Mouse (Mus musculus) hindbrain, embryonic 11.5 days (tissue): ENCODE data around the gene Rab40b. TPM values are rescaled to one million over a fixed set of nuclear protein-coding genes. Genes with fewer than 3 reads are reported as not detected.

ENCODE experiments used
- ATAC-seq: fragments of 200-750 bp; cut with Nextera tagmentation; 2 replicates; pipeline ENCODE4 v1.8.0; 2017; ENCODE audit warnings: mild to moderate bottlenecking, moderate TSS enrichment, moderate library complexity; ENCODE audit not compliant: low FRiP score
- DNase-seq: peaks from one replicate; pipeline ENCODE4 v3.0.0-alpha.2; 2015; ENCODE audit warnings: low spot score
- H3K27ac ChIP-seq: fragments of 300-500 bp; sonication (generic); 2 replicates; pipeline ENCODE4 v1.5.1; 2014; ENCODE audit warnings: mild to moderate bottlenecking, low read depth, low read length
- H3K27me3 ChIP-seq: fragments of 300-500 bp; sonication (generic); 2 replicates; pipeline ENCODE4 v1.6.1; 2014; ENCODE audit warnings: mild to moderate bottlenecking, low read length, moderate library complexity, mixed read lengths; ENCODE audit not compliant: control insufficient read depth, insufficient read depth
- H3K36me3 ChIP-seq: fragments of 300-500 bp; sonication (generic); 2 replicates; pipeline ENCODE4 v1.6.1; 2014; ENCODE audit warnings: mild to moderate bottlenecking, low read length, moderate library complexity, mixed read lengths; ENCODE audit not compliant: control insufficient read depth, insufficient read depth
- H3K4me1 ChIP-seq: fragments of 300-500 bp; sonication (generic); replicated peaks from 2 replicates; pipeline ENCODE4 v1.6.1; 2014; ENCODE audit warnings: low read length, mixed read lengths; ENCODE audit not compliant: control insufficient read depth, insufficient read depth
- H3K4me2 ChIP-seq: fragments of 300-500 bp; sonication (generic); replicated peaks from 2 replicates; pipeline ENCODE4 v1.6.1; 2014; ENCODE audit warnings: mild to moderate bottlenecking, low read depth, low read length
- H3K4me3 ChIP-seq: fragments of 300-500 bp; sonication (generic); 2 replicates; pipeline ENCODE4 v1.5.1; 2014; ENCODE audit warnings: low read depth, low read length
- H3K9ac ChIP-seq: fragments of 300-500 bp; sonication (generic); 2 replicates; pipeline ENCODE4 v1.6.1; 2014; ENCODE audit warnings: low read depth, low read length
- H3K9me3 ChIP-seq: fragments of 300-500 bp; sonication (generic); 2 replicates; pipeline ENCODE4 v1.6.1; 2016; ENCODE audit warnings: low read length; ENCODE audit not compliant: control insufficient read depth
- WGBS: fragments of 180-500 bp; shearing (Covaris S2); extraction: QIAGEN DNeasy Blood & Tissue Kit; methylation state at CpG from one replicate; pipeline ENCODE4 v1.1.7; 2014; 5-methylcytosine and 5-hydroxymethylcytosine counted together
- polyA plus RNA-seq: library from polyadenylated mRNA; unstranded; fragments of >200 nt; fragmentation: Nextera tagmentation; extraction: Ambion mirVana; gene quantifications from 2 replicates; pipeline ENCODE4 v1.2.1, GENCODE M21; 2014

Rab40b gene
- polyA plus RNA-seq, 1 experiment from 2014 or later = 3.3 TPM

- no peak overlapping the region for H3K9ac ChIP-seq
Observed at GRCm38 (mm10) chr11:121418932-121419331, 30.9 kb upstream of the Rab40b start.

DNA sequence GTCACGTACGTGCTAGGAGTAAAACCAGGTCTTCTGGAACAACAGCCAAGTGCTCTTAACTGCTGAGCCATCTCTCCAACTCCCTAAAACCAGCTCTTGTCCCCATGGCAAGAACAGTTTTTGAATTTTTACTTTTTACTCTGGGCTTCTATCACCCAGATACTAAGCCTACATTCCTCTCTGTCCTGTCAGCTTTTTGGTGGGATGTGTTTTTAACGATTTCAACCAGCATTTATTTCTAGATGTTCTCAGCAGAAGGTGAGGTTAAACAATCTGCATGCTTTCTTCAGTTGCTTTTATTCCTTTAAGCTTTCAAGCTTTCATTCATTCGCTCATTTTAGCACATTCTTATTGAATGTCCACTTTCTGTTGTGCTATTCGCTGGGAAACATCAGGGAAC lies 29.9 kb upstream of the Rab40b start:
- H3K27me3 ChIP-seq = no peaks in the 10 kb centered on the region
- H3K4me1 ChIP-seq = no peaks in the 10 kb centered on the region; the same call in 1 of the 2 replicates
- no peak overlapping the region for H3K4me3 ChIP-seq
- no peak for ATAC-seq
- no peaks in the 10 kb centered on the region for H3K9me3 ChIP-seq
- 87% methylated on average over 5 of the region's 5 CpGs for WGBS
- H3K36me3 ChIP-seq = no peaks in the 10 kb centered on the region
- no peak overlapping the region for H3K27ac ChIP-seq
- no peak for DNase-seq
- no peak overlapping the region for H3K4me2 ChIP-seq
- H3K9ac ChIP-seq = no peak overlapping the region

More at GRCm38 (mm10) chr11:121418932-121419331, 30.9 kb upstream of the Rab40b start:
- no peaks in the 10 kb centered on the region for H3K27me3 ChIP-seq
- H3K4me1 ChIP-seq = no peaks in the 10 kb centered on the region; the same call in 1 of the 2 replicates
- no peak overlapping the region for H3K27ac ChIP-seq
- 74% methylated on average over 2 of the region's 2 CpGs for WGBS
- no peak for DNase-seq
- no peak for ATAC-seq
- H3K4me2 ChIP-seq = no peak overlapping the region
- no peaks in the 10 kb centered on the region for H3K36me3 ChIP-seq
- no peak overlapping the region for H3K4me3 ChIP-seq
- H3K9me3 ChIP-seq = no peaks in the 10 kb centered on the region

DNA sequence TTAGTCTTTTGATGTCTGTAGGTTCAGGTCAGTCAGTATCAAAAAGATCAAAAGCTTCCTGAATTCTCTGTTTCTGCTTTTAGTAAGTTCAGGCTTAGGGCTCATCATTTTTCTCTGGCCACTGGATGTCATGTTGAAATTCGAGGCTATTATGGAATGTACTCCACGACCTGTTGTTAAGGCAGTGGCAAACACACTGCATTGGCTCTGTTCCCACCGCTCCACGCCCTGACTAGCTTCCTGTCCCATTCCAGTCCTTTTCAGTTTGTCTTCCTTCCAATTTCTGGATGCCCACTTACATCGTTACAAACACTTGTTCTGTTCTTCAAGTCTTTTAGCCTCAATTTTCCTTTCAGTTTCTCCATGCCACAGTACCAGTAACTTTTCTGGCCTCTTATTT lies 27.3 kb upstream of the Rab40b start:
- Histone ChIP-seq H3K27me3 (no peaks in the 10 kb centered on the region), H3K36me3 (no peaks in the 10 kb centered on the region), H3K4me2 (no peak overlapping the region), H3K9me3 (no peaks in the 10 kb centered on the region), H3K9ac (no peak overlapping the region), H3K27ac (no peak overlapping the region), H3K4me1 (no peaks in the 10 kb centered on the region), H3K4me3 (no peak overlapping the region)
- WGBS = 77% methylated on average over 5 of the region's 5 CpGs
- ATAC-seq (no peak), DNase-seq (no peak)

DNA sequence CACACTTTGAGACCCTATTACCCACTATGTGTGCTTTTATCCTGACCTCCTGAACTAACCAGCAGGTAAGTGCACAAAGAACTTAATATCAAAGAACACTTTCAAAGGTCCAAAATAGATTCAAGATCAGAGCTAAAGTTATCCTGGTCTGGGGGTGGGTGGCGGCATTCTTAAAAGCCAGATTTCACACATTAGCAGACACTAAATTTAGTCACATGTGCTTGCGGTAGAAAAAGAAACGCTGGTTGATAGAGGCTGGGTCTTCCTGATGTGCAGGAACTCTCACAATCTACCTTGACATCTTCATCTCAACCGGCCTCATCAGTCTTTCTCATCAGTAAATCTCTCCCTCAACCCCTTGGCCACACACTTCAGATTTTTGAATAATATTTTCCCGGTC lies 26.7 kb upstream of the Rab40b start:
- no peaks in the 10 kb centered on the region for H3K4me1 ChIP-seq
- no peak overlapping the region for H3K4me3 ChIP-seq
- H3K27me3 ChIP-seq = no peaks in the 10 kb centered on the region
- H3K9ac ChIP-seq = no peak overlapping the region
- H3K27ac ChIP-seq = no peak overlapping the region
- ATAC-seq = no peak
- 87% methylated on average over 5 of the region's 5 CpGs for WGBS
- no peaks in the 10 kb centered on the region for H3K36me3 ChIP-seq
- H3K9me3 ChIP-seq = no peaks in the 10 kb centered on the region
- no peak overlapping the region for H3K4me2 ChIP-seq
- DNase-seq = no peak

- Histone ChIP-seq H3K4me3 (no peak overlapping the region), H3K27me3 (no peaks in the 10 kb centered on the region), H3K27ac (no peak overlapping the region), H3K4me1 (no peaks in the 10 kb centered on the region), H3K9ac (no peak overlapping the region), H3K4me2 (no peak overlapping the region), H3K9me3 (no peaks in the 10 kb centered on the region), H3K36me3 (no peaks in the 10 kb centered on the region)
- ATAC-seq = no peak
- DNase-seq = no peak
- WGBS = 82% methylated on average over 3 of the region's 3 CpGs
Observed at GRCm38 (mm10) chr11:121407366-121408155, 19.5 kb upstream of the Rab40b start.

GRCm38 (mm10) chr11:121392405-121392804 lies 4.4 kb upstream of the Rab40b start:
- H3K4me1 ChIP-seq = no peaks in the 10 kb centered on the region
- no peak for DNase-seq
- H3K9me3 ChIP-seq = no peaks in the 10 kb centered on the region
- no peak overlapping the region for H3K9ac ChIP-seq
- no peak overlapping the region for H3K27ac ChIP-seq
- WGBS = 91% methylated on average over 3 of the region's 3 CpGs
- no peak overlapping the region for H3K4me2 ChIP-seq
- H3K27me3 ChIP-seq = no peaks in the 10 kb centered on the region; the same call in 1 of the 2 replicates
- no peak for ATAC-seq
- no peaks in the 10 kb centered on the region for H3K36me3 ChIP-seq
- H3K4me3 ChIP-seq = no peak overlapping the region

- DNase-seq = no peak
- Histone ChIP-seq H3K27me3 (peaks cover 4% of the 10 kb centered on the region), H3K27ac (no peak overlapping the region), H3K9ac (no peak overlapping the region), H3K4me2 (no peak overlapping the region), H3K36me3 (no peaks in the 10 kb centered on the region), H3K9me3 (no peaks in the 10 kb centered on the region), H3K4me1 (no peaks in the 10 kb centered on the region), H3K4me3 (no peak overlapping the region)
- 59% methylated on average over 3 of the region's 3 CpGs for WGBS
- no peak for ATAC-seq
Observed at GRCm38 (mm10) chr11:121390793-121391192, 2.7 kb upstream of the Rab40b start.

GRCm38 (mm10) chr11:121388554-121388945 lies 499 bp upstream of the Rab40b start:
- DNase-seq (no peak), ATAC-seq (no peak; the same call in 1 of the 2 replicates)
- H3K4me1 ChIP-seq = no peaks in the 10 kb centered on the region
- H3K4me3 ChIP-seq = peak overlapping the region; percentile 43
- H3K9me3 ChIP-seq = no peaks in the 10 kb centered on the region
- peaks cover 4% of the 10 kb centered on the region for H3K27me3 ChIP-seq
- 11% methylated on average over 6 of the region's 6 CpGs for WGBS
- no peaks in the 10 kb centered on the region for H3K36me3 ChIP-seq
- peak overlapping the region; percentile 88 for H3K4me2 ChIP-seq
- H3K9ac ChIP-seq = no peak overlapping the region
- H3K27ac ChIP-seq = no peak overlapping the region

- no peak for ATAC-seq
- no peak overlapping the region for H3K9ac ChIP-seq
- no peak overlapping the region for H3K4me3 ChIP-seq
- 27% methylated on average over 6 of the region's 6 CpGs for WGBS
- H3K4me2 ChIP-seq = no peak overlapping the region
- no peak overlapping the region for H3K27ac ChIP-seq
- H3K9me3 ChIP-seq = no peaks in the 10 kb centered on the region
- no peaks in the 10 kb centered on the region for H3K27me3 ChIP-seq
- DNase-seq = no peak
- no peaks in the 10 kb centered on the region for H3K4me1 ChIP-seq
- no peaks in the 10 kb centered on the region for H3K36me3 ChIP-seq
Observed at GRCm38 (mm10) chr11:121380294-121380693, 7.8 kb downstream of the Rab40b start.
